Mouse (Mus musculus) mouse embryonic stem cell (cell line): ENCODE measurements around the gene Hdac4.

Source experiments
- in situ Hi-C, 2 experiments: fragments of 300-500 bp; cut with MboI; formaldehyde crosslinking; loops; 1 replicate in 1 of 2; 3 replicates in 1 of 2; pipeline ENCODE4 v1.14.3; 2019 to 2020; ENCODE audit warnings: low sequenced_read_pairs in 2 of 2, low pct_unique_long_range_greater_than_20kb in 1 of 2, mixed read lengths in 1 of 2; ENCODE audit not compliant: unreplicated experiment in 1 of 2

The Hdac4 gene

DNA sequence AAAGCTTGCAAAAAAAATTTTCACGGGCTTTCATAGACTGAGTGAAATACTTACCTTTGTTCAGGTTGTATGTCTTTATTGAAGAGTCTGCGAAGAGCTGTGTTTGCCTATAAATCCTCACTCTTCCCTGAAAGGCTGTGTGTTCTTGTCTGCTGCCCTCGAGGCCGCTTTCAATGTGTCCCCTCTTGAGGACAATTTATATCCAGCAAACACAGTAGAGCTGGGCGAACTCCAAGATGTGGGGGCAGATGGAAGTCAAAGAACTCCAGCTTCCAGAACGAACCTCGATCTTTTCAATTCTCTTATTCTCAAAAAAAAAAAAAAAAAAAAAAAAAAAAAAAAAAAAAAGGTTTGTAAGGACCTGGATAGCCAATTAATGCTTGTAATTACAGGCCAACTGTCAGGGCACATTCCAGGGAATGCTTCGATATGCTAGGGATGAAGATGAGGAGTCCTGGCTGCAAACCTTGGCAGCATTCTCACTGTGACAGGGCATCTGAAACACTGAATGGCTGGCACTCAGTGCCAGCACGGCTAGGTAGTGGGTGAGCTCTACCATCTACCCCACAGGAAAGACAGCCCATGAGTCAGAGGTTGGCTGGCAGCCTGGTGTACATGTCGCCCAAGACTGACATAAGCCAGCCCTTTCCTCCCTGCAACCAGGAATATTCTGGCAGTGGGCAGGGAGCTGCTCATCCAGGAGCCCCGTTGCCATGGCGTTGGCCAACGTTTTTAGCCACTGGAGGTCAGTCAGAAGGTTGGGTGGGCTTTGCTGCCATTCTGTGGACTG, at the start of gene Hdac4:
Gene Hdac4, minus strand, starts transcription at position 340 of the 790 bp plus-strand sequence.
- in situ Hi-C loops: no loop called here

GRCm38 (mm10) chr1:92243549-92243948, 48.0 kb upstream of the Hdac4 start:
- in situ Hi-C loops: no loop called here

- in situ Hi-C loops: no loop called here
Measured at GRCm38 (mm10) chr1:92240072-92240471, 44.6 kb upstream of the Hdac4 start.

DNA sequence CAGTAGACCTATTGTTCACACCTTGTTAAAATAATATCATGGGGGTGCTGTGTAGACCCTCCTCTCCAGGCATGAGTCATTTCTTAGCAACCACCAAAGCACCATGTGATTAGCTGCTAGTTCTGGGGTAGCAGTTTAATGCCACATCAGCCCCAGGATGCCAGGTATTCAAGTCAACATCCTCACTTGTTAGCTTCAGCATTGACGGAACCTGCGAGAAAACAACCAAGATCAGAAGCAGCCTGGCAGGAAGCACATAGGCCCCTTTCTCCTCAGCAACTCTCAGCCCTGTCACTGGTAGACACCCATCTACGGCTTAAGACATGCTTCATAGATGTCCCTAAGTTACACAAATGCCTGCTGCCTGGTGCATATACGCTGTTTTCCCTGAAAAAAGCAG, 40.1 kb upstream of the Hdac4 start:
- in situ Hi-C loops: no loop called here

DNA sequence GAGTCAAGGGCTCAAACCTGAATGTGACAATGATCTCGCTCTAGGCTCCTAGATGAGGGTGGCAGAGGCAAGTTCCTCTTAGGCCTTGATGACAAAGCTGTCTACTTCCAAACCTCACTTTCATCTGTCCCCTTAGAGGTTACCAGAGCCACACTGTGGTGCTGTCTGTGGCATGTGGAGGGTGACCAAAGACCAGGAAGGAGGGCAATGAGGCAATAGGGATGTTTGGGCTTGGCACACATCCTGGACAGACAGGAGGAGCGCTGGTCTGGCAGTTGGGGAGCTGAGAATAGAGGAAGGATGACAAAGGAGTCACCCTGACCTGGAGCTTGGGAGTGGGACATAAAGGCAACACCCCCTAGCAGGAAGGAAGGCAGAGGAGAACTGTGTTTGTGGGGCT, 29.8 kb upstream of the Hdac4 start:
- in situ Hi-C loops: no loop called here

GRCm38 (mm10) chr1:92223956-92224891, 28.7 kb upstream of the Hdac4 start:
- in situ Hi-C loops: no loop called here

- in situ Hi-C loops: no loop called here
Measured at GRCm38 (mm10) chr1:92216710-92217109, 21.2 kb upstream of the Hdac4 start.

DNA sequence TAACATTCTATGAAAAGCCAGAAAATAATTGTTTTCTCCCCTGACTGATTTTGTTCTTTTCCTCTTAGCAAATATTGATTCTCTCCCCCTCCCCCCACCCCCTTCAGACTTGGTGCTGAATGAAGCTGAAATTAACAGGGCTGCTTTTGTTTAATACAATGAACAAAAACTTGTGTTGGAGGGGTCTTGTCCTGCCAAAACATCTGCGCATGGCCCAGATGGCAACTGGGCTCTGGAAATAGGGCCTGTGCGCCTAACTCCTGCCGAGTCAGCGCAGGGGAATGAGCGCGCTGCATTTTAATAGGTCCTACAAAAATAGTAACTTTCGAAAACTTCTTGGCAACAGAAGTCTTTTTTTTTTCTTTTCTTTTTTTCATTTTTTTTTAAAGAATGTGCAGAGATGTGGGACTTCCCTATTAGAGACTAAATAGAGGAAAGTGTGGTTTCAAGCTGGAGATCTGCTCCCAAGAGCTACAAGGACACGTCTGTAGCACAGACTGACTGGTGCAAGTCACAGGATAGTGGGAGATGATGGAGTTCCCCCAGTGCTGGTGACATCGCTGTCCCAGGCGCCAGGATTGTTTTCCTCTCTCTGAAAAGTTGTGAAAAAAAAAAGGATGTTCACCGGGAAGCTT, 20.6 kb upstream of the Hdac4 start:
- in situ Hi-C loops: no loop called here

DNA sequence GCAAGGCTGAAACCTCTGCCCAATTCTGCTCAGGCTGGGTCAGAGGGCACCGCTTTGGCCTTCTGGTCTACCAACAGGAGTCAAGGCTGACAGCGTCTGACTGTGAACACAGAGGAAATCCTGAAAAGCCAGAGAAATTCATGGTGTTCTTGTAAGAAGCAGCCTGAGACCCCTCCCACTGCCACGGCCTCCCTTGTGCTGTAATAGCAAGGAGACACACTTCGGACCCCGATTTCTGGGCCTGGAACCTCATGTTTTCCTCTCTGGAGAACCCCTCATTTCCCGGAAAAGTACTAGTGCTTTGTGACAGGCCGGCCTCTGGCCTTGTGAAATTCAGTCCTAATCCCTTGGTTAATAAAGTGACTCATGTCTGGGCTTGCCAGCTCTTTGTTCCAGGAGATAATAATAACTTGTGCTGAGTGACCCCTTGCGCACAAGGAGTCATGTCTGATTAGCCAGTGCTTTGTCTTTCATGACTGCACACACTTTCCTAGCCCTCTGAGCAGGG, 19.7 kb upstream of the Hdac4 start:
- in situ Hi-C loops: no loop called here

DNA sequence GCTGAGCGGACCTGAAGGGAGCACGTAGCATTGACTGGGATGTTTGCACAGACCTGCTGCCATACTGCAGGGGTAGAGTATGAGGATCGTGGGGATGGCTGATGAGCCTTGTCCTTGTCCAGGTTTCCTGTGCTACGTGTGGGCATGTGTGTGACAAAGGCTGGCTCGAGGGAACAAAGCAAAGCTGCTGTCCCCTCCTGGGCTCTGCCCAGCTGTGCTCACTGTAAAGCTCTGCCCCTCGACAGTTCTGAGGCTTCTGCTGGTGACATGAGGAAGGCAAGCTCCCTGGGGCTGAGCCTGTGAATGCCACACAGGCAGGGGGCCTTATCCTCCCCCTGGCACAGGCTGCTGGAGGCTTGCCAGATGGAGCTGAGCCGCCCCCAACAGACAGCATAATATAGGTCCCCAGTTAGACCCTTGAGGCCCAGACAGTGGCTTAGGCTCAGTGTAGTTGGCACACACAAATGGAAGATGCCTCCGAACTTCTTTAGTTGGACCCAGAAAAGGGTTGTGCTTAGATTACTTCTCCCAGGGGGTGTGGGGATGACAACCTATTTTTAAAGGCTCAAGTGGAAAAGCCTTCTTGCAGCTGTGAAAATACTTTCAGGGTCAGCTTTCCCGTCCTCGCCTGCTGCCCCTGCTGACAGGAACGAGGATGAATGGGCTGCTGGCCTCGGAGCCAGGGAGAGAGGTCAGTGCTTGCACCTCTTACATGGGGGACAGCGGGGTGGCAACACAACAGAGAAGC, 16.7 kb upstream of the Hdac4 start:
- in situ Hi-C loops: no loop called here

GRCm38 (mm10) chr1:92202639-92203352, 7.3 kb upstream of the Hdac4 start:
- in situ Hi-C loops: no loop called here

- in situ Hi-C loops: no loop called here
Measured at GRCm38 (mm10) chr1:92190463-92190862, 5.0 kb downstream of the Hdac4 start.

DNA sequence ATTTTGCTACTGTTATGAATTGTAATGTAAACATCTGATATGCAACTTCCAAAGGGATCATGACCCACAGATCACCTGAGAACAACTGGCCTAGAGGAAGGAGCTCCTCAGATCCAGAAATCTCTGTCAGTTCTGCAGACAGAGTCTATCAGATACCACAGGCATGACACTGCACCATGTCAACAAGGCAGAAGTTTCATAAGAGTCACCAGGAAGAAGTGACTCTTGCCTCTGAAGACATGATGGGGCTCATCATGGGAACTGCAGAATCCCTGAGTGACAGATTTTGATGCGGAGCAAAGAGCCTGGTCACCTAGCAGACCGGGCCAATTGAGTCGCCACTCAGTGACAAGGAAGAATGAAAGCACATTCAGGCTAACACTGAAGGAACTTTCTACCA, 8.4 kb downstream of the Hdac4 start:
- in situ Hi-C loops: no loop called here

DNA sequence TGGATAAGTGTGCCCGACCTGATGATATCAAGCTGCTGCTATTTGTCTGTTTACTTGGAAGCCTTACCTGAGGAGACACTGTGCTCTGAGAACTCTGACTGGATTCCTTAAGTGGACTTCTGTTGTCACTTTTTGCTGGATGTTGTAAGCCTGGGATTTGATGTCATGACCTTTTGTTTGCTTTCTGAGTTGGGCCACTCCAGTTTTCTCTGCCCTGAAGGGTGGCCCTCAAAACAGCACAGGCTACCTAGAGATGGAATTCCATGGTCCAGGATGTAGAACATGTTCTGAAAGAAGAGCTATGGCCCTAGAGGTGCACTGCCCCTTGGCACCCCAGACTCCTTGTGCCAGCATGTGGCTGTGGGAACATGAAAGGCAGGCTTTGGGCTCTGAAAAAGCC, 10.9 kb downstream of the Hdac4 start:
- in situ Hi-C loops: no loop called here

GRCm38 (mm10) chr1:92183101-92183790, 12.3 kb downstream of the Hdac4 start:
- in situ Hi-C loops: no loop called here

DNA sequence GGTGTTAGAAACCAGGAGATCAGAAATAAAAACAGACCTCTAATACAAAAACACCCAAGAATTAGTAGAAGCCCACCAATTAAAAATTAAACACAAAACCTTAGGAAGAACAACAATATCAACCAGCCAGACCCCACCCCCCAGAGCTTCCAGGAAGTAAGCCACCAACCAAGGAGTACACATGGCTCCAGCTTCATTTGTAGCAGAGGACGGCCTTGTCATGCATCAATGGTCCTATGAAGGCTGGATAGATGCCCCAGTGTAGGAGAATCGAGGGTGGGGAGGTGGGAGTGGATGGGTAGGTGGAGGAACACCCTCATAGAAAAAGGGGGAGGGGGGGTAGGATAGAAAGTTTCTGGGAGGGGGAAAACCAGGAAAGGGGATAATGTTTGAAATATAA, 13.5 kb downstream of the Hdac4 start:
- in situ Hi-C loops: no loop called here
